Mouse (Mus musculus) E14TG2a.4 (cell line): ENCODE data around the gene Nos1ap.

ENCODE experiments used
- CTCF ChIP-seq: conservative IDR thresholded peaks from 2 replicates; pipeline ENCODE4 v1.5.1; 2014; ENCODE audit warnings: low read length
- NANOG ChIP-seq: IDR thresholded peaks from 2 replicates; pipeline ENCODE4 v1.6.1; 2014; ENCODE audit warnings: borderline replicate concordance, low read length, mixed read lengths

DNA sequence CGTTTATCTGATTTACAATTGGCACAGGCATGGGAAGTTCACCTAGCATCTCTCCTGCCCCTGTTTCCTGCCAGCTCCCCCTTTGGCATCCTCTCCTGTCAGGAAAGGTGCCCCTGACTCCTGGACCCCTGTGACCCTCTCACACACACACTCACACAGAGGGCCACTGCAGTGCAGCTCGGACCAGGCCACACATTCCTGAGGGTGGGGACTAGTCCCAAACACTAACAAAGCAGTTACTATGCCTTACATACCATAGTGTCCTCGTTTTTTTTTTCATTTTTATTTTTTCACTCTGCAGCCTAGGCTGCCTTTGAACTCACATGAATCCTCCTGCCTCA lies 110.2 kb downstream of the Nos1ap start:
- TF ChIP-seq CTCF (no peak), NANOG (no peak)
